Mouse (Mus musculus): ENCODE measurements around the gene Slc17a8. TPM values are rescaled to one million over a fixed set of nuclear protein-coding genes. Genes with fewer than 3 reads are reported as not detected.

The Slc17a8 gene
- polyA plus RNA-seq, 1 experiment from 2014 or later, result 0.20 TPM

GRCm38 (mm10) chr10:89546989-89547388 is 74.1 kb downstream of the Slc17a8 start:
- H3K9ac ChIP-seq, result no peak overlapping the region
- WGBS, result 85% methylated on average over 2 of the region's 2 CpGs
- no peaks in the 10 kb centered on the region for H3K36me3 ChIP-seq
- H3K27ac ChIP-seq, result no peak overlapping the region
- H3K4me1 ChIP-seq, result no peaks in the 10 kb centered on the region
- no peak for ATAC-seq (ENCODE audit: low FRiP score, low read depth)
- no peak overlapping the region for H3K4me2 ChIP-seq (replicated peaks)
- no peaks in the 10 kb centered on the region for H3K9me3 ChIP-seq
- H3K4me3 ChIP-seq, result no peak overlapping the region
- no peaks in the 10 kb centered on the region for H3K27me3 ChIP-seq (replicated peaks)

- WGBS, result 80% methylated on average over 6 of the region's 6 CpGs
- Histone ChIP-seq H3K27ac (no peak overlapping the region), H3K4me1 (no peaks in the 10 kb centered on the region), H3K9me3 (no peaks in the 10 kb centered on the region), H3K4me2 (replicated peaks) (no peak overlapping the region), H3K9ac (no peak overlapping the region), H3K36me3 (no peaks in the 10 kb centered on the region), H3K27me3 (replicated peaks) (no peaks in the 10 kb centered on the region), H3K4me3 (no peak overlapping the region)
- ATAC-seq (ENCODE audit: low FRiP score, low read depth), result no peak
Measured at GRCm38 (mm10) chr10:89543867-89544266, 77.2 kb downstream of the Slc17a8 start.

GRCm38 (mm10) chr10:89542321-89542720 is 78.7 kb downstream of the Slc17a8 start:
- no peak for ATAC-seq (ENCODE audit: low FRiP score, low read depth)
- Histone ChIP-seq H3K27ac (no peak overlapping the region), H3K4me3 (no peak overlapping the region), H3K9ac (no peak overlapping the region), H3K36me3 (no peaks in the 10 kb centered on the region), H3K4me1 (no peaks in the 10 kb centered on the region), H3K4me2 (replicated peaks) (no peak overlapping the region), H3K9me3 (no peaks in the 10 kb centered on the region), H3K27me3 (replicated peaks) (no peaks in the 10 kb centered on the region)
- WGBS, result 81% methylated on average over 3 of the region's 3 CpGs

- Histone ChIP-seq H3K4me1 (no peaks in the 10 kb centered on the region), H3K27me3 (replicated peaks) (no peaks in the 10 kb centered on the region), H3K4me2 (replicated peaks) (no peak within 1 kb of the TSS), H3K36me3 (no peaks in the 10 kb centered on the region), H3K9me3 (no peaks in the 10 kb centered on the region), H3K9ac (no peak within 1 kb of the TSS), H3K4me3 (no peak within 1 kb of the TSS), H3K27ac (no peak within 1 kb of the TSS)
- WGBS, result 85% methylated on average over 17 of the region's 17 CpGs
- no peak for ATAC-seq (ENCODE audit: low FRiP score, low read depth)
Measured at GRCm38 (mm10) chr10:89532929-89533727, 87.9 kb downstream of the Slc17a8 start, which contains the start of gene Nr1h4. Gene Nr1h4, minus strand, starts transcription at chr10:89533585.

GRCm38 (mm10) chr10:89532451-89532850 is 88.6 kb downstream of the Slc17a8 start:
- H3K4me3 ChIP-seq, result no peak overlapping the region
- no peaks in the 10 kb centered on the region for H3K27me3 ChIP-seq (replicated peaks)
- WGBS, result 89% methylated on average over 5 of the region's 5 CpGs
- H3K27ac ChIP-seq, result no peak overlapping the region
- H3K9me3 ChIP-seq, result no peaks in the 10 kb centered on the region
- no peak for ATAC-seq (ENCODE audit: low FRiP score, low read depth)
- H3K4me1 ChIP-seq, result no peaks in the 10 kb centered on the region
- H3K36me3 ChIP-seq, result no peaks in the 10 kb centered on the region
- no peak overlapping the region for H3K9ac ChIP-seq
- no peak overlapping the region for H3K4me2 ChIP-seq (replicated peaks)

GRCm38 (mm10) chr10:89531976-89532375 is 89.1 kb downstream of the Slc17a8 start:
- Histone ChIP-seq H3K9me3 (no peaks in the 10 kb centered on the region), H3K9ac (no peak overlapping the region), H3K4me2 (replicated peaks) (no peak overlapping the region), H3K27ac (no peak overlapping the region), H3K27me3 (replicated peaks) (no peaks in the 10 kb centered on the region), H3K4me3 (no peak overlapping the region), H3K4me1 (no peaks in the 10 kb centered on the region), H3K36me3 (no peaks in the 10 kb centered on the region)
- 98% methylated on average over 2 of the region's 2 CpGs for WGBS
- no peak for ATAC-seq (ENCODE audit: low FRiP score, low read depth)

- Histone ChIP-seq H3K27ac (no peak overlapping the region), H3K9me3 (no peaks in the 10 kb centered on the region), H3K4me1 (no peaks in the 10 kb centered on the region), H3K27me3 (replicated peaks) (no peaks in the 10 kb centered on the region), H3K4me2 (replicated peaks) (no peak overlapping the region), H3K36me3 (no peaks in the 10 kb centered on the region), H3K4me3 (no peak overlapping the region), H3K9ac (no peak overlapping the region)
- 83% methylated on average over 5 of the region's 5 CpGs for WGBS
- ATAC-seq (ENCODE audit: low FRiP score, low read depth), result no peak
Measured at GRCm38 (mm10) chr10:89531194-89531634, 89.8 kb downstream of the Slc17a8 start.

- no peaks in the 10 kb centered on the region for H3K36me3 ChIP-seq
- WGBS, result 88% methylated on average over 5 of the region's 5 CpGs
- no peak overlapping the region for H3K4me2 ChIP-seq (replicated peaks)
Measured at GRCm38 (mm10) chr10:89527054-89527453, 94.0 kb downstream of the Slc17a8 start.

GRCm38 (mm10) chr10:89525823-89526222 is 95.2 kb downstream of the Slc17a8 start:
- Histone ChIP-seq H3K4me2 (replicated peaks) (no peak overlapping the region), H3K4me3 (no peak overlapping the region), H3K27ac (no peak overlapping the region), H3K9ac (no peak overlapping the region), H3K36me3 (no peaks in the 10 kb centered on the region), H3K9me3 (no peaks in the 10 kb centered on the region), H3K4me1 (no peaks in the 10 kb centered on the region), H3K27me3 (replicated peaks) (no peaks in the 10 kb centered on the region)
- ATAC-seq (ENCODE audit: low FRiP score, low read depth), result no peak
- WGBS, result 65% methylated on average over 2 of the region's 2 CpGs

More at GRCm38 (mm10) chr10:89527054-89527453, 94.0 kb downstream of the Slc17a8 start:
- Histone ChIP-seq H3K27me3 (replicated peaks) (no peaks in the 10 kb centered on the region), H3K9ac (no peak overlapping the region), H3K9me3 (no peaks in the 10 kb centered on the region), H3K27ac (no peak overlapping the region), H3K4me3 (no peak overlapping the region), H3K4me1 (no peaks in the 10 kb centered on the region)
- no peak for ATAC-seq (ENCODE audit: low FRiP score, low read depth)

Other genes starting within 250 kb of the Slc17a8 start
- 7.0 and 8.1 TPM in 2 replicates for gene Gas2l3, start 177.3 kb downstream of the Slc17a8 start, polyA plus RNA-seq (2016; fragmentation: Nextera tagmentation; extraction: Ambion mirVana)
- not detected in 2 replicates for gene Nr1h4, start 87.7 kb downstream of the Slc17a8 start, polyA plus RNA-seq (2016; fragmentation: Nextera tagmentation; extraction: Ambion mirVana)
- 11.1 and 11.3 TPM in 2 replicates for gene Scyl2, start 65.0 kb upstream of the Slc17a8 start, polyA plus RNA-seq (2016; fragmentation: Nextera tagmentation; extraction: Ambion mirVana)
- 43.3 and 47.9 TPM in 2 replicates for gene Actr6, start 111.0 kb upstream of the Slc17a8 start, polyA plus RNA-seq (2016; fragmentation: Nextera tagmentation; extraction: Ambion mirVana)
- gene Uhrf1bp1l, start 123.7 kb upstream of the Slc17a8 start, polyA plus RNA-seq (2016; fragmentation: Nextera tagmentation; extraction: Ambion mirVana), result 28.9 and 31.9 TPM in 2 replicates

Measured in neural tube, embryonic 12.5 days (tissue).